Mouse (Mus musculus): ENCODE measurements around the gene Arf6. TPM values are rescaled to one million over a fixed set of nuclear protein-coding genes. Genes with fewer than 3 reads are reported as not detected.

Gene Arf6
- polyA plus RNA-seq, 1 experiment from 2014 or later: 47.4 TPM

Other genes starting within 250 kb of the Arf6 start
- 1,259 and 1,264 TPM in 2 replicates for gene Rps29, start 213.0 kb upstream of the Arf6 start, polyA plus RNA-seq (2014; fragmentation: Nextera tagmentation; extraction: Ambion mirVana)
- gene Lrr1, start 203.3 kb upstream of the Arf6 start, polyA plus RNA-seq (2014; fragmentation: Nextera tagmentation; extraction: Ambion mirVana): 23.6 and 27.2 TPM in 2 replicates
- gene Rpl36al, start 188.1 kb upstream of the Arf6 start, polyA plus RNA-seq (2014; fragmentation: Nextera tagmentation; extraction: Ambion mirVana): 461 and 473 TPM in 2 replicates
- gene Mgat2, start 188.0 kb upstream of the Arf6 start, polyA plus RNA-seq (2014; fragmentation: Nextera tagmentation; extraction: Ambion mirVana): 35.9 and 37.7 TPM in 2 replicates
- 33.2 and 35.8 TPM in 2 replicates for gene Gm49383, start 175.0 kb upstream of the Arf6 start, polyA plus RNA-seq (2014; fragmentation: Nextera tagmentation; extraction: Ambion mirVana)
- 13.2 and 13.9 TPM in 2 replicates for gene Dnaaf2, start 173.7 kb upstream of the Arf6 start, polyA plus RNA-seq (2014; fragmentation: Nextera tagmentation; extraction: Ambion mirVana)
- gene Gm49384, start 167.9 kb upstream of the Arf6 start, polyA plus RNA-seq (2014; fragmentation: Nextera tagmentation; extraction: Ambion mirVana): 34.5 and 36.2 TPM in 2 replicates
- 24.8 and 25.8 TPM in 2 replicates for gene Pole2, start 144.0 kb upstream of the Arf6 start, polyA plus RNA-seq (2014; fragmentation: Nextera tagmentation; extraction: Ambion mirVana)
- gene Klhdc1, start 131.0 kb upstream of the Arf6 start, polyA plus RNA-seq (2014; fragmentation: Nextera tagmentation; extraction: Ambion mirVana): 2.9 and 4.5 TPM in 2 replicates
- 267 and 269 TPM in 2 replicates for gene Klhdc2, start 75.5 kb upstream of the Arf6 start, polyA plus RNA-seq (2014; fragmentation: Nextera tagmentation; extraction: Ambion mirVana)
- 90.2 and 108 TPM in 2 replicates for gene Nemf, start 15.0 kb upstream of the Arf6 start, polyA plus RNA-seq (2014; fragmentation: Nextera tagmentation; extraction: Ambion mirVana)
- gene Gm9887, start 308 bp downstream of the Arf6 start, polyA plus RNA-seq (2014; fragmentation: Nextera tagmentation; extraction: Ambion mirVana): 1.3 and 2.2 TPM in 2 replicates
- gene Vcpkmt, start 210.9 kb downstream of the Arf6 start, polyA plus RNA-seq (2014; fragmentation: Nextera tagmentation; extraction: Ambion mirVana): 18.9 and 19.6 TPM in 2 replicates

All from hindbrain, embryonic 11.5 days (tissue).